Mouse (Mus musculus): ENCODE measurements around the gene Tmem212.

- no peak for TF ChIP-seq CTCF (IDR thresholded peaks at IDR 0.05; ENCODE audit: control insufficient read depth, insufficient read depth, insufficient replicate concordance, low read depth, low read length)
- TF ChIP-seq POLR2A (IDR thresholded peaks at IDR 0.05; ENCODE audit: control insufficient read depth, low read depth, low read length): no peak
Measured at GRCm38 (mm10) chr3:27871371-27871770, 24.8 kb downstream of the Tmem212 start.
